Mouse (Mus musculus) retina, adult 2 months (tissue): Measurements from ENCODE around the gene H2al1a.

Experiments
- DNase-seq: peaks from one replicate; pipeline ENCODE4 v3.0.0-alpha.2; 2012; ENCODE audit warnings: low read depth, low spot score

Gene H2al1a

GRCm38 (mm10) chrX:11345762-11346161, 46.7 kb downstream of the H2al1a start:
- no peak for DNase-seq

- no peak for DNase-seq
Observed at GRCm38 (mm10) chrX:11346756-11347155, 47.7 kb downstream of the H2al1a start.
